Mouse (Mus musculus) adrenal gland, adult (tissue): ENCODE data around the gene Crk.
A peak's percentile ranks its signal among the peaks of the same experiment; 100 is the strongest.

Experiments
- DNase-seq, 2 experiments: peaks; one replicate each; pipeline ENCODE4 v3.0.0; 2022 to 2023; ENCODE audit warnings: low spot score in 1 of 2; ENCODE audit not compliant: inconsistent age in 2 of 2

Crk gene

GRCm38 (mm10) chr11:75678747-75679438 is at the start of gene Crk:
Gene Crk, plus strand, starts transcription at chr11:75679259.
- peak; percentile 99 for DNase-seq

DNA sequence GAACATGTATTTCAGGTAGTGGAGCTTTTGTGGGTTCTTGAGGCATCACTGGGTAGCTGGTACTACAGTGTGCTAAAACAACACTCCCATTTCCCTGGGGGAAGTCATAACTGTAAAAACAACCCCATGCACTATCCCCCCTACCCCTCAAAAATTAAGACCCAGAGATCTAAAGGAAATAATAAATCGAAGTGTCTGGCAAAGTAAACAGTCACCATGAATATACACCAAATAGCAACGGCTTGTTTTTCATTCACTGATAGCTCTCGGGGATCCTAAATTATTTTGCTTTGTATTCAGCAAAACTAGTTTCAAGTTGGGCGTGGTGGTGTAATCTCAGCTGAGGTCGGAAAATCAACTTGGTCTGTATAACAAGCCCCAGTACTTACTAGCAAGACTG is 49.0 kb upstream of the Crk start:
- DNase-seq: peak in 1 of 2 experiments; percentile 48

DNA sequence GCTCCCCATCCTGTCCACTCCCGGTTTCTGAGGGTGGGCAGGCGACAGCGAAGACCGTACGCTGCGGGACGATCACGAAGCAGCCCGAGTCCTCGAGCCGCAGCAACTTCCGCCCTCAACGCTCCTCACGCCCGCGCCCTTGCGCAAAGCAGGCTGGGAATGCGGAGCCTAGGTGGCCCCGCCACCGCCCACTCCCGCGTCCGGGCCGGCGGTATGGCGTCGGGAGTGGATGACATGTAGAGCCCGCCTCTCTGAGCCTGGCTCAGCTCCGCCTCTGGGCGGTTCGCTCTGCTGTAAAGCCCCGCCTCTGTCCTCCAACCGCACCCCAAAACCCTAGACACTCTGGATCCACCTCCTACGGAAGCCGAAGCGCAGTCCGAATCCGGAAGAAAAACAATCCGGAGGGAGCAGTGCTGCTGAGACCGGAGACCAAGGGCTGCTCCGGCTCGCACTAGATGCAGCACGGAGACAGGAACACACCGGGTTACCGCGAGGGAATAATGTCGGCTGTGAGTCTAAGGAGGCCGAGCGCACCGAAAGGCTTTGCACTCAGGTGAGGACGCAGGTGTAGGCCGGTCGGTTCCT is 48.3 kb upstream of the Crk start, which contains the start of gene Inpp5k:
Gene Inpp5k (plus strand): TSS at position 344 of the 585 bp plus-strand sequence.
- DNase-seq: peak; percentile 98 to 99

DNA sequence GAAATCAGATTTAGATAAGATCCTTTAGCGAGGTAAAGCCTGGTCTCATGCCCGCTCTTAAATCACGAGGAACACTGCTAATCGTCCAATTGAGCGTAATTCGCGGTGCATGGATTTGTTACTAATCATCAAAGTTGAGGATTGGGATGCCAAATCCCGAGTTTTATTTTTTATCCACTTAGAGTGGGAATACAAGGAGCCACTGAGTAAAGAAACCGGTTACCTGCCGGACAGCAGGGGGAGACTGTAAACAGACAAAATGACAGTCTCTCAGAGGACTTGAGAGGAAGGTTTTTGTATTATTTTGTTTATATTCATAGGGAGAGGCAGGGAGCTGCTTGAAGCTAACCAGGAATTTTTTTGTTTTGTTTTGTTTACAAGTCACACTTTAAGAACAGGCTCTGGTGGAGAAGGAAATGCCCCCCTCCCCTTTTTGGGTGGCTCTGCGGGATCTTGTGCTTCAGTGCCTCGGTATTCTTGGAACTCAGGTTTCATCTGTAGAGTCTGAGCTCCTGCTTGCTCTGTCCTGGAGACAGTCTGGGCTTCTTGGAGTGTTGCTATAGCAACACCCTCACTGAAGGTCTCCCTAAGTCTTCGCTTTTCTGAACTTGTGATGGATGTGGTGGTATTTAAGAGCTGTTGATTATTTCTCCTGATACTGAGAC is 47.4 kb upstream of the Crk start:
- DNase-seq: peak in 1 of 2 experiments; percentile 81

- no peak for DNase-seq
Observed at GRCm38 (mm10) chr11:75632921-75633320, 46.1 kb upstream of the Crk start.

- peak in 1 of 2 experiments; percentile 33 for DNase-seq
Observed at GRCm38 (mm10) chr11:75634801-75635200, 44.3 kb upstream of the Crk start.

DNA sequence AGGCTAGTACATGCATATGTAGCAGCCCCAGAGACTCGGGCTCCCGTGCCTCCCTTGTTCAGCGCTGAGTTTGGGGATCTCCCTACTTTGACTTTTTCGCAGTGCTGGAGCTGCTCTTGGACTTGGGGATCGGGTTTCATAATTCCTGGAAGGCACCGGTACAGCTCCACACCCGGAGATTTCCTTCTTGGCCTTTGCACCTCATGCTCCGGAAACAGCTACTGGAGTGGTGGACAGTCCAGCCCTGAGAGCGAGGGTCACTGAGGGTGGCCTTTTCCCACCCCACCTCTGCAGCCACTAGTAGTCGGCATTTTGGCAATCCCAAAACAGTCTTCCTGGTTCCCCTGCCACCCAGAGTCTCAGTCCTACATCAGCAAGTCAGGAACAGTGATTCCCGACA is 43.7 kb upstream of the Crk start:
- peak; percentile 27 to 71 for DNase-seq

DNA sequence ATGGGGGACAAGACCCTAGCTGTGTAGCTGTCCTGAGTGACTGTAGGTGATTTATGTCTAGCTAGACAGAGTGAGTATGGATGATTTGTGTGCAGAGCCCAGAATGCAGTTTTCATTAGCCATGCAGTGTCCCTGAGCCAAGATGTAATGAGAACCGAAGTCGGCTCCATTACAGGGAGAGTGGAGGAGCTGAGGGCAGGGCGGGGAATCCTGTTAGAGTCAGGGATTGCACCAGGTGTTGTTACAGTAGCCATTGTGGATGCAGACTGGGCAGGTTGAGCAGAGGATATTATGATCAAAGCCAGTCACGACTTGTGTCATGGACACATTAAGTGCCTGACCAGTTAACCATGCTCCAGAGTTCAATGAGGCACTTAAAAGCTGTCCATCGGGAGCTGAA is 35.7 kb upstream of the Crk start:
- no peak for DNase-seq

DNA sequence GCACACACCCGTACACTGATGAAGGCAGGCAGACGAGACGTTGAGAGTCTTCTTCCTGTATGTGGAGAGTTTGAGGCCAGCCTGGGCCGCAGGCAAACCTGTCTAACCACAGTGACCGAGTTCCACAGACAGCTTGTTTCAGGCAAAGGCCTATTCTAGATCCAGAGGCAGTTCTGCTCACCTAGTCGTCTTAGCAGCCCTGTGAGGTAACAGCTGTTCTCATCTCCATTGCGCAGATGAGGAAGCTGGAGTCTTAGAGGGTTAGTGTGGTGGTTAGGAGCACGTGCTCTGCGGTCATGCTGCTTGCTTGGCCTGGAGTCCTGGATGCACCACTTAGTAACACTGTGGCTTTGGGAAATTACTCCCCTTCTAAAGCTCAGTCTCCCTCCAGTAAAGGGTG is 34.4 kb upstream of the Crk start:
- peak in 1 of 2 experiments; percentile 31 for DNase-seq

- DNase-seq: peak in 1 of 2 experiments; percentile 58
Observed at GRCm38 (mm10) chr11:75647681-75648211, 31.3 kb upstream of the Crk start.

DNA sequence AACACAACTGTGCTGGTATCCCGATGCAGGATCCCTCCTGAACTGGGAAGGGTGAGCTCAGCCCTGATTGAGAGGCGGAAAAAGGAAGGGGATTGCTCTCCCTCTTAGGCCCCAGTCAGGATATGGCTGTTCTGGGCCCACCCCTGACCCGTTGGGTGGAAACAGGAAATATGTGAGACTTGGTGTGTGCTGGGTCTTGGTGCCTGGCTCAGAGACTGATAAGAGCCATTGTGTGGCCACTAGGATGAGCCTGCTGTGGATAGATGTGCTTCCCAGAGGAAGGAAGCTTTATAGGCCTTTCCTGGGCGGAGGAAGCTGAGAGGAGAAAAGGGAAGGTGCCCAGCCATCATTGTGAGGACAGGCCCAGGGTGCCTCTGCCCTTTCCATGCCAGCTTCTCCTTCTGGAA is 29.9 kb upstream of the Crk start:
- peak; percentile 63 to 80 for DNase-seq

- peak; percentile 63 to 77 for DNase-seq
Observed at GRCm38 (mm10) chr11:75650311-75650710, 28.7 kb upstream of the Crk start, which contains the start of gene Myo1c. Gene Myo1c, plus strand, starts transcription at chr11:75650504.

- DNase-seq: no peak
Observed at GRCm38 (mm10) chr11:75650958-75651425, 28.1 kb upstream of the Crk start.

- DNase-seq: peak; percentile 91 to 95
Observed at GRCm38 (mm10) chr11:75651426-75652221, 27.4 kb upstream of the Crk start.

DNA sequence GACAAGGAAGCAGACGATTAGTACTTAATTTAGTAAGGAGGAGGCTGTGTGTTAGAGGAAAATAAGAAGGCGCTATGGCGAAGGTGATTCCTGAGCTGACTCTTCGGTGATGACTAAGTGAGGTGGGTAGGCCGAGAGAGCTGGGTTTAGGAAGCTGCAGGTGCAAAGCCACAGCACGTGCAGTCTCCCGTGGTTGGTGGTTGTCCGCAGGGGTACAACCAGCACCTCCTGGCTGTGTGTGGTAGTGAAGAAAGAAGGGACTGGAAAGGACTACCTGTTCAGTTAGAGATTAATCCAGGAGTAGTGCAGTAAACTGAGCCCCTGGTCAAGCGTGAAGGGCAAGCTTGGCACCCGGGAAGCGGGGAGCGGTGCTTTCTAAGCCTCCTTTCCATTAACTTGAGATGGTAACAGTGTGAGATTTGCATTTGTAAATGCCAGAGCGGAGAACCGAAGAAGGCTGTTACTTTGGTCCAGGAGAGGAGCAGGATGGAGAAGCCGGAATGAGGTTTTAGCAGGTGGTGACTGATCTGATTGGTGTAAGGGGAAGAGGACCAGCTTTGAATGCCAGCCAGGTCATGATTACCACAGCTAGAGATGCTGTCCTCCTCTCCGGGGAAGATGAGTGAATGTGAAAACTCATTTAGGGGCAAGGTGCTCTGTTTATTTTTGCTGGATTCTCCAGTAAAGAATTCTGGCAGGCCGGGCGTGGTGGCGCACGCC is 26.7 kb upstream of the Crk start:
- DNase-seq: peak; percentile 48 to 58

DNA sequence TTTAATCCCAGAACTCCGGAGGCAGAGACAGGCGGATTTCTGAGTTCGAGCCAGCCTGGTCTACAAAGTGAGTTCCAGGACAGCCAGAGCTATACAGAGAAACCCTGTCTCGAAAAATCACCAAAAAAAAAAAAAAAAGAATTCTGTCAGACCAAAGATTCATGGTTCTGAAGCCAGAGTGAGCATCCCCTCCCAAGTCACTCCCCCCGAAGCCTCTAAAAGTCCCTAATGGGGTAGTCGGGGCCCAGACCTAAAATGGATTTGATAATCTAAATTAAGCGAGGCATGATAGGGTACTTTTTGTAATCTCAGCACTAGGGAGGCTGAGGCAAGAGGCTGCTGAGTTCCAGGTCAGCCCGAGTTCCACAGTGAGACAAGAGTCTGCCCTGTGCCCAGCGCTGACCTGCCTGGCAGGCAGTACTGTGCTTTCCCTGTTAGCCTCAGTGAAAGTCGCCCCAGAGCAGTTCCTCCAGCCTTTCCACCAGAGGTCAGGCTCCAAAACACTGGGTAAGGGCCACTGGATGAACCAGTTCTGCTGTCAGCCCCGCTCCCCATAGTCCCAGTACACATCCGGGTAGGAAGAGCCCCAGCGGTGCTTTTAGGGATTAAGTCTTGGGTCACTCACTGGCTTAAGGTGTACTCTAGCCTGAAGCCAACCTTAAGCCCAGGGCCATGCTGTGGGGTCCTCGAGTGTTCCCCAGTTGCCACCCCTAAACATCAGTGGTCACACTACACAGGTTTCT is 25.9 kb upstream of the Crk start:
- peak in 1 of 2 experiments; percentile 45 for DNase-seq

GRCm38 (mm10) chr11:75653781-75654470 is 25.1 kb upstream of the Crk start:
- peak; percentile 90 to 95 for DNase-seq

- peak in 1 of 2 experiments; percentile 72 for DNase-seq
Observed at GRCm38 (mm10) chr11:75654471-75655390, 24.3 kb upstream of the Crk start.
